Mouse (Mus musculus): ENCODE results near the gene Unc119.

DNA sequence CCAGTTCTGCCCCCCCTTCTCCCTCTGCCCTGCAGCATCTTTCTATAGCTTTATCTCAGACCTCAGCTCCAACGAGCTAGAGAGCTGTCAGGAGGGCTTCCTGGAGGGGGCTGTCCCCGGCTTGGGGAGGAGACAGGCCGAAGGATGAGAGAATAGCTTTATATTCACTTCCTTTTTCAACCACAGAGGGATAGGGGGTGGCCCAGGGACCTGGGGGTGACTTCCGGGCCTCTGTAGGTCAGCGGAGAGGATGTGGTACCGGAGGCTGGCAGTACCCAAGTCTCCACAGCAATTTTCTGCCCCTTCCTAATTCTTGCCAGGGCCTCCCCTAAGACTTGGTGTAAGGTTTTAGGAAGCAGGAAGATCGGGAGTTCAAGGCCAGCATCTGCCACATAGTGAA lies 2.5 kb downstream of the Unc119 start:
- no peak for TF ChIP-seq POLR2A (IDR thresholded peaks at IDR 0.05; ENCODE audit: insufficient read depth, low read depth, low read length)
- TF ChIP-seq CTCF (IDR thresholded peaks at IDR 0.05), result no peak

Measured in heart, adult 2 months (tissue).